Mouse (Mus musculus): ENCODE measurements around the gene Krt18.

The Krt18 gene

GRCm38 (mm10) chr15:102010569-102011245, 17.3 kb upstream of the Krt18 start:
- no peak for DNase-seq (ENCODE audit: low spot score)

GRCm38 (mm10) chr15:102012260-102012765, 15.7 kb upstream of the Krt18 start:
- no peak for DNase-seq (ENCODE audit: low spot score)

GRCm38 (mm10) chr15:102013651-102014050, 14.3 kb upstream of the Krt18 start:
- no peak for DNase-seq (ENCODE audit: low spot score)

- no peak for DNase-seq (ENCODE audit: low spot score)
These were observed 13.1 kb upstream of the Krt18 start for GRCm38 (mm10) chr15:102014848-102015247.

- no peak for DNase-seq (ENCODE audit: low spot score)
These were observed 11.9 kb upstream of the Krt18 start for GRCm38 (mm10) chr15:102016096-102016495.

- no peak for DNase-seq (ENCODE audit: low spot score)
These were observed 11.2 kb upstream of the Krt18 start for GRCm38 (mm10) chr15:102016787-102017186.

GRCm38 (mm10) chr15:102017918-102018463, 10.0 kb upstream of the Krt18 start:
- DNase-seq (ENCODE audit: low spot score): no peak

- DNase-seq (ENCODE audit: low spot score): no peak
These were observed 5.5 kb upstream of the Krt18 start for GRCm38 (mm10) chr15:102022481-102022880.

GRCm38 (mm10) chr15:102023888-102024287, 4.1 kb upstream of the Krt18 start:
- no peak for DNase-seq (ENCODE audit: low spot score)

GRCm38 (mm10) chr15:102025136-102025872, 2.7 kb upstream of the Krt18 start:
- no peak for DNase-seq (ENCODE audit: low spot score)

GRCm38 (mm10) chr15:102026430-102026829, 1.6 kb upstream of the Krt18 start:
- DNase-seq (ENCODE audit: low spot score): no peak

- no peak for DNase-seq (ENCODE audit: low spot score)
These were observed 6.4 kb downstream of the Krt18 start for GRCm38 (mm10) chr15:102034121-102035053.

- no peak for DNase-seq (ENCODE audit: low spot score)
These were observed 12.3 kb downstream of the Krt18 start for GRCm38 (mm10) chr15:102040277-102040676.

- no peak for DNase-seq (ENCODE audit: low spot score)
These were observed 14.0 kb downstream of the Krt18 start for GRCm38 (mm10) chr15:102041951-102042350.

GRCm38 (mm10) chr15:102044745-102045144, 16.8 kb downstream of the Krt18 start:
- no peak for DNase-seq (ENCODE audit: low spot score)

- no peak for DNase-seq (ENCODE audit: low spot score)
These were observed 17.7 kb downstream of the Krt18 start for GRCm38 (mm10) chr15:102045691-102046090.

GRCm38 (mm10) chr15:102048006-102048405, 20.0 kb downstream of the Krt18 start:
- DNase-seq (ENCODE audit: low spot score): no peak

- no peak for DNase-seq (ENCODE audit: low spot score)
These were observed 21.9 kb downstream of the Krt18 start for GRCm38 (mm10) chr15:102049871-102050270.

GRCm38 (mm10) chr15:102051920-102052683, 24.1 kb downstream of the Krt18 start:
- peak; percentile 42 for DNase-seq (ENCODE audit: low spot score)

GRCm38 (mm10) chr15:102056495-102057174, 28.7 kb downstream of the Krt18 start:
- no peak for DNase-seq (ENCODE audit: low spot score)
